Mouse (Mus musculus) large intestine, adult 2 months (tissue): ENCODE measurements around the gene Lmtk3. TPM values are rescaled to one million over a fixed set of nuclear protein-coding genes. Genes with fewer than 3 reads are reported as not detected.

Source experiments
- DNase-seq: peaks from one replicate; pipeline ENCODE4 v3.0.0-alpha.2; 2012; ENCODE audit warnings: low read depth, low spot score
- WGBS: fragments of 180-500 bp; shearing (Covaris S2); methylation state at CpG from one replicate; pipeline ENCODE4 v1.1.7; 2018; 5-methylcytosine and 5-hydroxymethylcytosine counted together
- polyA plus RNA-seq: library from polyadenylated mRNA; depleted of rRNA; stranded (reverse); fragments of >200 nt; gene quantifications from 2 replicates; pipeline ENCODE4 v1.2.3, GENCODE M21; 2012

Lmtk3 gene
- polyA plus RNA-seq, 1 experiment, result 0.73 TPM

DNA sequence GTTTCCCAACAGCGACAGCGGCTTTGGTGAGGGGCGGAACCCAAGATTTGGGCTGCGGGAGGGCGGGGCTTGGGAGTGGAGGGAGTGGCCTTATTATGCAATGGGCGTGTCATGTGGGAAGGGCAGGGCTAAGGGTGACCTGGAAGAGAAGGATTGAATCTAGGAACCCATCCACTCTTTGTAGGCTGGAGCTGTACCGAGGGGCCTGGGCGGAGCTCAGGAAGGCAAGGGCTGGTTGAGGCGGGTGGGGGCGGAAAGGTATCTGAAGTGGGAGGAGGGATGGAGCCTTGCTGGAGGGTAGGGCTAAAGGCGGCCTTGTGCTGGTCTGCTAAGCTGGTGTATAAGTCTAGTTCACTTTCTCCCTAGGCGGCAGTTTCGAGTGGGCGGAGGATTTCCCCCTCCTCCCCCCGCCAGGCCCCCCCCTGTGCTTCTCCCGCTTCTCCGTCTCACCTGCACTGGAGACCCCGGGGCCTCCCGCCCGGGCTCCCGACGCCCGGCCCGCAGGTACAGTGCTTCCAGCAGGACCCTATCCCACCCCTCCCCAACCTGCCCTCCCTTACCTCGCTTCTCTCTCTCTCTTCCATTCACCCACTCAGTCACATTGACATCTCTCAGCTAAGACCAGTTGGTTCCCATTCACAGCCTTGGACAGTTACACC lies 17.1 kb downstream of the Lmtk3 start:
- WGBS, result 3% methylated on average over 25 of the region's 25 CpGs
- DNase-seq, result no peak

DNA sequence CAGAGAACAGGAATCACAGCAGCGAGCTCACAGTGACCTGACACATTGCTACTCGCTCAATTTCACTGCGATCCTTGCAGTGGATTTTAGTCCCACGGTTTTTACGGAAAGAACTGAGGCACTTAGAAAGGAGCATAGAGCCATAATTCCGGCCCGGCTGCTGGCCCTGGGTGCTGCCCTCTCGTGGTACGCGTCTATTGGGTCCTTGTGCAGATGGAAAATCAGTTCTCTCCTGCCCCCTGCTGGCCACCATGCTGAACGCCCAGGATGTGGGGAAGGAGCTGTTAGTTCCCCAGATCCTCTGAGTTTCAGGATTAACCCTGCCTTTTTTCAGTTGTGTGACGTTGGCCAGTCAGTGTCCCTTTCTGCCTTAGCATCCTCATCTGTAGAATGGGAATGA lies 17.8 kb downstream of the Lmtk3 start:
- WGBS, result under 1% methylated on average over 12 of the region's 12 CpGs
- peak; percentile 85 for DNase-seq

DNA sequence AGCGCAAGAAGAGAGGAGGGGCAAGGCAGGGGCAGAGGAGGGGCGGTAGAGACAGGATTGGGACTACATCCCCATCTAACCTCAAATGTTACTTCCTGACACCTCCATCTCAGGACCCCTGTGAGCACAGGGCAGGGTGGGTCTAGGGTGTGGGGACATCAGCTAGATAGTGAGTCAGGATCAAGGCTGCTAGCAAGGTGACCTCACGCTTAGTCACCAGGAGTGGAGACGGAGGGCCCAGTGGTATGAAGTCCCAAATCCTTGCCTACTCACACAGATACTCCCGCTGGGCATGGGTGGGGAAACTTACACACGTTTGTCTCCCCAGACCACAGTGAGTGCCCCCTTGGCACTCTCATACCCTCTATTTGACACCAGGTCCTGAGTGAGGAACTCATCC lies 19.0 kb downstream of the Lmtk3 start:
- DNase-seq, result no peak
- 85% methylated on average over 6 of the region's 6 CpGs for WGBS

DNA sequence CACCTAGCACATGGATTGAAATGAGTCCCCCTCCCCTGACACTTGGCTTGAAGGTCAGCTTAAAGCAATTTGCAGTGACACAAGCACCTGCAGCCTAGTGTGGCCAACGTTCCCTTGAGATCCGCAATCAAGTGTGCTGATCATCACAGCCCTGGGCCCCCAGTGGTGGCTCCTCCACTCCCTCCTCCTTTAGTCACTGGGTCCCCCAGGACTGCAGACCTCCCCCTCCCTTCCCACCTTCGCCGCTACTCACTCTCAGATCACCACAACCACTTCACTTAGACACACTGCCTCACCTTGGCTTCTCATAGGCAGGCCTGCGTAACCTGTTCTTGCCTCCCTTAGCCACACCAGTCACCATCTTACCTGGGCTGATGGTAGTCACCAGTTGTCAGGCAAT lies 22.4 kb downstream of the Lmtk3 start:
- 68% methylated on average over 5 of the region's 5 CpGs for WGBS
- no peak for DNase-seq

DNA sequence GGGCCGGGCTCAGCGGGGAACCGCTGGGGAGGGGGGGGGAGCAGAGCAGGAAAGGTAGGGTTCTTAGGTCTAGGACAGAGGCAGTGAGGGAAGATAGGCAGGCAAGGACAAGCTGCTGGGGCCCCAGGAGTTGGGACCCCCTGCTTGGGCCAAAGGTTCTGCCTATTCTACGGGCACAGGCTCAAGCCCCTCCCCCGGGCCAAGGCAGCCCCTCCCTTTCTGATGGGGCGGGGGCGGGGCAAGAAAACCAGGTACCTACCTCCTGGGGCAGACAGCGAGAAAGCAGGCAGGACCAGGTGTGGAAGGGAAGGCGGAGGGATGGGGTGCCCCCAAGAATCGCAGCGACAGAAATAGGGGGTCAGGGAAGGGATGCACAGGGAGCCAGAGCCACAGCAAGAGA lies 24.9 kb downstream of the Lmtk3 start:
- WGBS, result 61% methylated on average over 11 of the region's 11 CpGs

DNA sequence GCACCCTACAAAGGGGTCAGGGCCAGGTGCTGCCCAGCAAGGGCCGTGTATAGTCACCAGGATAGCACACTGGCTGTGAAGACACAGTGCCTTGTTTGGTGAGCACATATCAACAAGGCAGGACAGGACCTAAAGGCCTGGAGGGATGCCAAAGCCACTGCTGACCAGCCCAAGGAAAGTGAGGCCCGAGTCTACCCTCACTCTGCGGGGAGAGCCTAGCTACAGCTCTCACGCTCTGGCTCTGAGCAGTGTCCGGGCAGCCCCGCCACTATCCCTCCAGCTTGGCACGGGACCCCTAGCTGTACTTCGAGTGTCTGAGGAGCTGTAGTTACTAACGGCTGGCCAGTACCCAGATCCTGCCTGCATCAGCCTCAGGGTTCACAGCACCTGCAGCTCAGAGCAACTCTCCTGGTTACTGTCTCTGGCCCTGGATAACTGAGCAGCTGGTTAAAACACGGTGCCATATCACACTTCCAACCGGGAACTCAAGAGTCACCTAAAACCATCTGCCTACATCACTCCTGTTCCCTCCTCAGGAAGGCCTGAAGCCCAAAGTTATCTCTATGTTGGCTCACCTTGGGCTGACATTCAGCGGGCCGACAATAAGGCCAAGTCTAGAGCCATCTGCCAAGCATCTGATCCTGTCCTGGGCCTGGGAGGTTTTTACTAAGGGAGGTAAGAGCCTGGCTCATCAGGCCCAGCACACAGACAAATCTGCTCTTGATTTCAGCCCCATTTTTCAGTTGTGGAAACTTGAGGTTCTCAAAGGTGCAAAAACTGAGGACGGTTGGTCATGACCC lies 25.9 kb downstream of the Lmtk3 start:
- 84% methylated on average over 14 of the region's 14 CpGs for WGBS
- no peak for DNase-seq

More for the DNA sequence above, 24.9 kb downstream of the Lmtk3 start:
- DNase-seq, result no peak

DNA sequence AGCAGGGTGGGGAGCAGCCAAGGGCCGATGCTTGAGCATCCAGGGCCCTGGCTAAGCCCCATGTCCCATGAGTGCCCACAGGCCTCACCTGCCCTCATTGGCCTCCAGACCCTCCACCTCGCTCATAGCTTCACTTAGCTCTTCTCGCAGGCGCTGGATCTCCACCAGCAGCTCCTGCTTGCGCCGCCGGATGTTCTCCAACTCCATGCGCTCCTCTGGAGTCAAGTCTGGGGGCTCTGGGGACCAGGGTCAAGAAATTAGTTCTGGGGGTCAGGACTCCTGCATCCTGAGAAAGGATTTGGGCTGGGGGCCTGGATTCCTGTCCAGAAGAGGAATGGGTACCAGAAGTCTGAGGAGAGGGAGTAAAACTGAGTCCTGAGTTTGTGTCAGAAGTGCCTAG lies 29.4 kb downstream of the Lmtk3 start:
- DNase-seq, result no peak
- 88% methylated on average over 8 of the region's 8 CpGs for WGBS

DNA sequence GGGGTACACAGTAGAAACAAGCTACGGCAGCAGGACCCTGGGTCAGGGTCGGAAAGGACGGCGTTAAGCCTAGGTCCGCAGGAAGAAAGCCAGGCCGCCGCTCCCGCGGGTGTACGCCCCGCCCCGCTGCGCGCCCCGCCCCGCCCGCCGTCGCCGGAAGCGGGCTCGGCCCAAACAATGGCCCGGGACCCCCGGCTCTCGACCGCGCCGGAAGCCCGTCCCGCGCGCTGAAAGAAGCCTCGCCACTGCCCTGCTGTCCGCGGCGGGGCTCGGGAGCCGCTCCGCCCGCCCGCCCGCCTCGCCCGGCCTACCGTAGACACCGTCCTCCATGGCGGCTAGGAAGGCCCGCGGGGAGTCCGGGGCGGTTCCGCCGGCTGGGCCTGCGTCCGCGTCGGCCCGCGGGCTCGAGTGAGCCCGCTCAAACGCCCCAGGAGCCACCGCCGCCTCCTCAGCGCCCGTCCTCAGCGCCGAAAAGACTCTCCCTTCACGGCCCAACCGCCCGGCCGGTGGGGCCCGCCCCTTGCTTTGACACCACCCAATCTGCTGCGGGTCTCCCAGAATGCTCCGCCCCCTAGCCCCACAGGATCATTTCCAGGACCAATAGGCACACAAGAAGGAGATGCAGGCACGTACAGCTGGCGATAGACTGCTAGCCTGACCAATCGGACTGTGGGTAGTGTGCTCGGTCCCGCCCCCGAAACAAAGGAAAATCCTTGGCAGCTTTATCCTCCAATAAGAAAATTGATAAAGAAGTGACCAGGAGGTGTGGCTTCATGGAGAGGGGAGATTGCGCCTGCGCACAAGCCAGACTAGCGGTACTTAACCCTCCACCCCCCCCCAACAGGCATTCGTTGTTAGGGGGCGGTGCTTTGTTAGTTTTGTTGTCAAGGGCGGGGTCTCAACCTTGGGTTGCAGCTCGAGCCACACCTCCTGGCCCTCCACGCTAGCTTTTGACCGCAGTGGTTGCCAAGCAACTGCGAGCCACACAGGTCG lies 30.5 kb downstream of the Lmtk3 start, which contains the start of gene Cyth2:
Gene Cyth2 (minus strand): TSS at position 795 of the 993 bp plus-strand sequence.
- WGBS, result under 1% methylated on average over 92 of the region's 92 CpGs

DNA sequence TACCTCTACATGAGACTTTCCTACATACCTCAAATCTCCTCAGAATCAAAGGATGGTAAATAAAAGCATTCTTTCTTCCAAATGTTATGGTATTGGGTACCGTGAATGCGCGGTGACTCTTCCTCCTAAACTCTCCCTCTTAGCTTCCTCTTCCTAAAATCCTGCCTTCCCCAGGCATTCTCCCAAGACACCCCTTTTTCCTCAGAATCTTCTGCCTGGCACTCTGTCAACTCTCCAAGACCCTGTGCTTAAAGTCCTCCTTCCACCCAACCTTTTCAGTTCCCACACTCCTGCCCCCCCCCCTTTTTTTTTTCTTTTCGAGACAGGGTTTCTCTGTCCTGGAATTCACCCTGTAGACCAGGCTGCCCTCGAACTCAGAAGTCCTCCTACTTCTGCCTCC lies 31.3 kb downstream of the Lmtk3 start:
- no peak for DNase-seq
- 4% methylated on average over 5 of the region's 5 CpGs for WGBS

More for the DNA sequence above, 30.5 kb downstream of the Lmtk3 start, which contains the start of gene Cyth2:
- DNase-seq, result peak; percentile 99

DNA sequence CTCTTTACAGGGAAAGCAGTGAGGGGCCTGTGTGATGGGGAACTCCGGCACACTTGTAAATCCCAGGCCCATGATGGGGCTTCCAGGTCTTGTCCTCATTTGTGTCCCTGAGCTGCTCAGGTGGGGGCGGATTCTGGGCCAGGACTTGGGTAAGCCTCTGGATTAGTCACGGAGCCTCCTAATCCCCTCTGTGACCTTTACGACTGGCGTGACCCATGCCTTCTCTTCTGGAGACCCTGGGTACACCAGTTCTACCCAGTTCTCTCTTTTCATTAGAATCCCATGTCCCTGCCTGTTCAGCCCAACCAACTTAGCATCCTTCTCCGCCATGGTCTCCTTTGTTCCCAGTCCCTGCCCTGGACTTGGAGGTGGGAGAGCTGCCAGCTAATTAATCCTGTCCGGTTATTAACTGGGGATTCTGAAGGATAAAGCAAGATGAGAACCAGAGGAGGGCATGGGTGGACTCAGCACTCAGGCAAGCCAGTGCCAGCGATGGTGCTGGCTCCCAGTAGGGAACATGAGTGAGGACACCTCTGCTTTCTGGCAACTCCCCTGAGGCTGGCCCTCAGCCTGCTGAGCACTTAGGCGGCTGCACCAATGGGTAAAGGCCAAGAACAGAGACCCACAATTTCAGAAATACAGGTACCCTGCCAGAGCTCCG lies 31.9 kb downstream of the Lmtk3 start:
- WGBS, result 78% methylated on average over 10 of the region's 10 CpGs
- DNase-seq, result no peak

DNA sequence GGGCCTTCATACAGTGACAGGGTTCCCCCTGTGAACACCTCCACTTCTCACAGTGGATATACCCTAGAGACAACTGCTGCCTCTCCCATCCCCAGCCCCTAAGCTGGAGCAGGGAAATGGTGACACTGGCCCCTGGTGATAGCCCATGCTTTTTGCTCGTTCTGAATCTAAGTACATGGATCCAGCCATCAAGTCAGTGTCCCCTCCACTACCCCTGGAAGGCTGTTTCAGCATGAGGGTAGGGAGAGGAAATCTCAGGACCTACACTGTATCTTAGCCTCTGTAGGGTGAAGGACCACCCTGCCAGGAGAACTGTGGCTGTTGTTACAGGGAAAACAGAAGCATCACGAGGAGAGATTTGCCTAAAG lies 32.4 kb downstream of the Lmtk3 start:
- DNase-seq, result no peak
- 63% methylated on average over 2 of the region's 2 CpGs for WGBS

DNA sequence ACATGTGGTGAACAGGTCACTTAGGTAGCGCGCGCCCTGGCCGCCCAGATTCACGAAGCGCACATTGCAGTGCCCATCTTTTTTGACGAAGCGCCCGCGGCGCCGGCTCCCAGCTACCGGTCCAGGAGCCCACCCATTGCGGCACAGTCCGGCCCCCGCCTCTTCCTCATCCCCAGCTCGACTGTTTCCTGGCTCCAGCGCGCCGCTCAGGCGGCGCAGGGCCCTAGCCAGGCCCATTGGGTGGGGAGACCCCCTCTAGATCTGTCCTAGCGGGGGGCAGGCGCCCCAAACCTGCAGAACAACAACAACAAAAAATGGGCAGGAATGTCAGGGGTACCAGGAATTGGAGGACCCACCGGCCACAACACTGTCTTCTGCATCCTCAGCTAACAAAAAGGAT lies 36.3 kb downstream of the Lmtk3 start:
- no peak for DNase-seq
- WGBS, result 29% methylated on average over 25 of the region's 25 CpGs

DNA sequence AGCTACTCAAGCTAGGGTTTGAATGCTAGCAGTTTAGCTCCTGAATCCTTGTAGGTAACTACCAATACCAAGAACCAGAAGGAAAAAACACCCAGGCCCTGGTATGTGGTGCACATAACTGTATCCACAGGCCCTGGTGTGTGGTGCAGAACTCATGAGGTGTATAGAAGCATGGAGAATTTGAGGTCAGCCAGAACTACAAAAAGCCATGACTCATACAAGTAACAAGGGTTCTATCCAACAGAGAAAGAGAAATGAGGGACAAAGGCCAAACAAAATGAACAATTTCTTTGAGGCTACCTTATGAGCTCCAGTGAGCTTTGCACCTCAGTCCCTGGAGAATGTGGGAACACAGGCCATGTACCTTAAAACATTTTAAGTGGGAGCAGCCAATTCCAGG lies 37.4 kb downstream of the Lmtk3 start:
- DNase-seq, result no peak

DNA sequence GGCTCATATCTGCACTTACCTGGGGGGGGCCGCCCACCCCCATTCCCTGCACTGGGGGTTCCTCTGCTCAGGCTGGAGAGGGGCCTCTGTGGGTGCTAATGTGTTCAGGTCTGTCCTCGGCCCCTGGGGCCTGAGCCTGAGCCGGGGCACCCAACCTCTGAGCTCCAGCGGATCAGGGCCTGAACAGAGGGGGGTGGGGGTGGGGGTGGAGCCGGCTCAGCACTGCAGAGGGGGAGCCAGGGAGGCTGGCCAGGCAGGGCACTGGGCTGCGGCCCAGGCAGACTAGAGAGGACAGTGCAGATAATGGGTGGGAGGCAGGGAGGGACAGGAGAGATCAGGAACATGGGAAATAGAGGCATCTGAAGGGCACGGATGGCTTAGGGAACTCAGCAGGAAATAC lies 41.1 kb downstream of the Lmtk3 start, which contains the start of gene Kcnj14:
Gene Kcnj14 (minus strand): TSS at position 185 of the 400 bp plus-strand sequence.
- DNase-seq, result no peak
- WGBS, result 77% methylated on average over 7 of the region's 7 CpGs

DNA sequence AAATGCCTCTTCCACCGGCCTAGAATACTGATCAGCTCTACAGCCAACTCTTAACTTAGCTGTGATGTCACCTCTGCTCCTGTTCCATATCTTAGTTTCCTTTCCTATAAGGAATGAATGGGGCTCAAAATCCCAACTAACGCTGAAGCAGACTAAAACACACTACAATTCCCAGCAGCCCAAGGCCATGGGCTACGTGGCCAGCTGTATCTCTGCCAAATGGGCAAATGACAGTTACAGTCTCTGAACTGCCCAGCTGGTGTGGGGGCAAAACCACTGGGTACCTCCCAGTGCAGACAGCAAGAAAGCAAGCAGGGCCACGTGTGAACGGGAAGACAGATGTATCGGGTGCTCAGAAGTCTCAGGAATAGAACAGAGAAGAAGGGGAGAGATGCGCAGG lies 43.1 kb downstream of the Lmtk3 start:
- 88% methylated on average over 7 of the region's 7 CpGs for WGBS
- DNase-seq, result no peak

DNA sequence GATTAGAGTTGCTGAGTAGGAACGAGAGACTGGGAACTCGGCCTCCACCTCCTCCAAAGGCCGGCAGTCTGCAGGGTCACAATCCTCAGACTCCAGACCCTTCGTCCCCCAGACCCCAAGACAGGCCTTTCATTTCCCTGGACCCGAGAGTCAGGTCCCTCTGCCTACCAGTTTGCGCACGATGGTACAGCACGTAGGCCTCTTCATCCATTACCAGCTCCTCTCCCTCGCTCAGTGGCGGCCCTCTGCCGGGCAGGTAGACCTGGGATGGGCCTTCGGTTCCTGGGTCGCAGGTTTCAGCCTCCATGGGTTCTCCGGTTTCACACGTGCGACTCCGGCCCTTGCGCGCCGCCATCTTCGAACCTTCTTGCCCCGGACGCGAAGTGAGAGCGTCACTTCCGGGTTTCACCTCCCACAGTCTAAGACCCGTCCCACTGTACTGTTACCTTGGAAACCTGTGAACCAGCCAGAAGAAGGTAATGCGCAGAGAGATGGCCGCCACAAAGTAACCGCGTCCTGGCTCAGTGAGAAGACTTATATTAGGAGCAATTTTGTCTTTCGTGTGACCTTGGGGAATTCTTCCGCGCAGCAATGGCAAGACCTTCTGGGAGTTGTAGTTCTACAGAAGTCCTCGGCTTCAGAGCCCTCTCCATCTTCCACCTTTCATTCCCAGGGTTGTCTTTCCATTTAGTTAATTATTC lies 47.0 kb downstream of the Lmtk3 start, which contains the start of gene Grwd1:
Gene Grwd1 (minus strand): TSS at position 518 of the 701 bp plus-strand sequence.
- DNase-seq, result peak; percentile 73
- under 1% methylated on average over 35 of the region's 35 CpGs for WGBS

DNA sequence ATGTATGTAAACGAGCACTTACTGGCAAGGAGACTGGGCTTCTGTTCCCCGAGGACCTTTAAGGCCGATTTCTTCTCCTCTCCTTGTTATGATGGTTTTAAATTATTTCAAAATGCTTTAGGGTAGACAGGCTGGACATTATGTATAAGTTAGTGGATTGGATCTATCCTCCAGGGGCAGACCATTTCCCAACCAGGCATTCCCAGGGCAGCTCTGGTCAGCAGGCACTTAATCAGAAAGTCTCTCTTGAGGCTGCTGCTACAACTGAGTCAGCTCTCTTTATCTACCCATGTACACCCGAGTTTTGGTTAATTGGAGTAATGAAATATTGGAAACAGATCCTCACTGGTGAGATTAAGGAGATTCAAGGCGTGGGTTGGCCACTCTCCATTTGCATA lies 47.6 kb downstream of the Lmtk3 start:
- DNase-seq, result no peak
- 24% methylated on average over 5 of the region's 5 CpGs for WGBS

DNA sequence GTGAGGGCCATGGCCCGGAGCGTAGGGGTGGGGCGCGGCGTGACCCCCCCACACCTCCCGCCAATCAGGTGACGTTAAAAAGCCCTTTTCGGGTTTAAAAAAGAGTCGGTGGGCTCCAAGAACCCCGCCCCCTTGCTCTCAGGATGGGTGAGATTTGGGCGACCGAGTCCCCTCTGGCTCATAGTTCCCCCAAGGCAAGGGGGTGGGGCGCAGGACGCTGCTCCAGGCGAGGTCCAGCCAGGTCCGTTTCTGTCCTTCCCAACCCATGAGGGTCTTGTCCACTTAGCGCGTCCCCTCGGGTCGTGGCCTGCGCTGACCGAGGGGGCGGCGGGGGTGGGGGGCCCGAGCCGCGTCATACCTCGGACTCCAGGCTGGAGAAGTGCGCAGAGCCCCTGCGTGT lies 48.9 kb downstream of the Lmtk3 start:
- WGBS, result 14% methylated on average over 30 of the region's 30 CpGs
- no peak for DNase-seq
